Mouse (Mus musculus) midbrain, postnatal 0 days (tissue): ENCODE results near the gene Ackr3. TPM values are rescaled to one million over a fixed set of nuclear protein-coding genes. Genes with fewer than 3 reads are reported as not detected.
A peak's percentile ranks its signal among the peaks of the same experiment; 100 is the strongest.

ENCODE experiments used
- ATAC-seq: fragments of 200-750 bp; cut with Nextera tagmentation; 2 replicates; pipeline ENCODE4 v1.8.0; 2017; ENCODE audit warnings: moderate number of reproducible peaks, mild to moderate bottlenecking, moderate TSS enrichment, moderate library complexity; ENCODE audit not compliant: low FRiP score
- DNase-seq: peaks from one replicate; pipeline ENCODE4 v3.0.0-alpha.2; 2015; ENCODE audit warnings: low spot score
- H3K27ac ChIP-seq: fragments of 300-500 bp; sonication (generic); 2 replicates; pipeline ENCODE4 v1.5.1; 2014; ENCODE audit warnings: low read depth, mild to moderate bottlenecking, low read length, mixed read lengths
- H3K27me3 ChIP-seq: fragments of 300-500 bp; sonication (generic); 2 replicates; pipeline ENCODE4 v1.6.1; 2014; ENCODE audit warnings: low read length, control low read depth, mixed read lengths; ENCODE audit not compliant: insufficient read depth
- H3K36me3 ChIP-seq: fragments of 300-500 bp; sonication (generic); 2 replicates; pipeline ENCODE4 v1.6.1; 2014; ENCODE audit warnings: low read length, control low read depth, mixed read lengths; ENCODE audit not compliant: insufficient read depth
- H3K4me1 ChIP-seq: fragments of 300-500 bp; sonication (generic); 2 replicates; pipeline ENCODE4 v1.6.1; 2014; ENCODE audit warnings: mild to moderate bottlenecking, control low read depth, antibody characterized with exemption, low read length, mixed read lengths; ENCODE audit not compliant: insufficient read depth
- H3K4me2 ChIP-seq: fragments of 300-500 bp; sonication (generic); 2 replicates; pipeline ENCODE4 v1.6.1; 2014; ENCODE audit warnings: low read depth, mild to moderate bottlenecking, low read length, mixed read lengths; ENCODE audit not compliant: poor library complexity, severe bottlenecking
- H3K4me3 ChIP-seq: fragments of 300-500 bp; sonication (generic); 2 replicates; pipeline ENCODE4 v1.5.1; 2014; ENCODE audit warnings: low read depth, mild to moderate bottlenecking, low read length, moderate library complexity
- H3K9ac ChIP-seq: fragments of 300-500 bp; sonication (generic); replicated peaks from 2 replicates; pipeline ENCODE4 v1.6.1; 2014; ENCODE audit warnings: mild to moderate bottlenecking, low read length, moderate library complexity, mixed read lengths; ENCODE audit not compliant: poor library complexity, severe bottlenecking
- H3K9me3 ChIP-seq: fragments of 300-500 bp; sonication (generic); 2 replicates; pipeline ENCODE4 v1.6.1; 2016; ENCODE audit warnings: low read length, control low read depth
- CTCF ChIP-seq: IDR thresholded peaks from 2 replicates; pipeline ENCODE4 v1.5.1; 2016; ENCODE audit warnings: antibody characterized with exemption, mild to moderate bottlenecking
- WGBS: fragments of 180-500 bp; shearing (Covaris S2); extraction: QIAGEN DNeasy Blood & Tissue Kit; methylation state at CpG from one replicate; pipeline ENCODE4 v1.1.7; 2014; 5-methylcytosine and 5-hydroxymethylcytosine counted together
- polyA plus RNA-seq: library from polyadenylated mRNA; unstranded; fragments of >200 nt; fragmentation: Nextera tagmentation; extraction: Ambion mirVana; gene quantifications from 2 replicates; pipeline ENCODE4 v1.2.1, GENCODE M21; 2015
- total RNA-seq: library from RNA; depleted of rRNA; stranded (reverse); fragments of >200 nt; gene quantifications from 2 replicates; pipeline ENCODE4 v1.2.3, GENCODE M21; 2014; rRNA removed

Ackr3 gene
- total RNA-seq (7.9 and 9.6 TPM in 2 replicates), polyA plus RNA-seq (4.5 and 5.7 TPM in 2 replicates)

DNA sequence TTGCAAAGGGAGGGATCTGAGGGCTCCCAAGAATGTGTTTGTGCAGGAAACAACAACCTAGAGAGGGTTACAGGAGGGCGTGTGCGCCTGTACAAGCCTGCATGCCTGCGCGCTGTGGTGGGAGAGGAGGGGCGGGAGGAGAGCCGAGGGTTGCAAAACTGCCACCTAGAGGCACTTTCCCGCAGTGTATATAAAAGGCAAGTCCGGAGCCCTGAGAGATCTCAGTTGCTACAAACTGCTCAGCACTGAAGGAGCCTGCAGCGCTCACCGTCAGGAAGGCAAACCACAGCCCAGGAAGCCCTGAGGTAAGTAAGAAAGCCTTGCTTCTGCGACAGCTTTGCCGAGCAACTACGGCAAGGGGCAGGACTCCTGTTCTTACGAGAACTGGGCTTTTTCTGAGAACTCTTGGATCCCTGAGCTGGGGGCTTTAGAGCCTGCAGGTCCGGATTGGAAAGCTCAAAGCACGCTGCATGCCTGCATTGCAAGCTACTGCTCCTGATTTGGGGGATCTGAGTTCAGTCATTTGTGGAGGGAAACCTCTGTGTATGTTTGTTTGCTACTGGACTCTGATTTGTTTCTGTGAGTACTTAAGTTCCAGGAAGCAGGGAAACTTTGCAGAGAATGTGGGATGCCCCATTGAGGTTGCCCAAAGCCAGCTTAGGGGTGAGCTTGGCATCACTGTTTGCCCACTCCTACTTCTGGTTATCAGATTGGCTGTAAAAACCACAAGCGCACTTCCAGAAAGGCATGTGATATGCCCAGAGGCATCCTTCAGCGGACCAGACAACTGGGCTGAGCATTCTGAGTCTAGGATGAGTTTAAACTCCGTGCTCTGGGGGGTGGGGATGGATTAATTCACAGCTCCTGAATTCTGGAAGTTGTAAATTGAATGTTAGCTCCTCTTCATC is at the start of gene Ackr3:
Ackr3 (plus strand) TSS at position 198 of the 908 bp plus-strand sequence.
- ATAC-seq = peak; percentile 80
- no peaks in the 10 kb centered on the region for H3K36me3 ChIP-seq
- WGBS = 2% methylated on average over 19 of the region's 19 CpGs
- DNase-seq = peak; percentile 87
- H3K4me3 ChIP-seq = peak within 1 kb of the TSS; percentile 39
- no peaks in the 10 kb centered on the region for H3K9me3 ChIP-seq
- H3K27me3 ChIP-seq = peaks cover 6% of the 10 kb centered on the region
- H3K4me1 ChIP-seq = peaks cover 9% of the 10 kb centered on the region; the same call in 1 of the 2 replicates
- H3K9ac ChIP-seq = peak within 1 kb of the TSS; percentile 24; the same call in 1 of the 2 replicates
- TF ChIP-seq CTCF = peak; percentile 85
- 0 out of 2 replicates have a peak within 1 kb of the TSS, but pooled peaks have one; percentile 9 for H3K27ac ChIP-seq
- peak within 1 kb of the TSS; percentile 48 for H3K4me2 ChIP-seq

GRCm38 (mm10) chr1:90156589-90156988 is 47.2 kb upstream of the Ackr3 start:
- Histone ChIP-seq H3K27me3 (no peaks in the 10 kb centered on the region), H3K27ac (no peak overlapping the region), H3K9ac (no peak overlapping the region), H3K4me1 (peaks cover 3% of the 10 kb centered on the region; the same call in 1 of the 2 replicates), H3K36me3 (no peaks in the 10 kb centered on the region), H3K9me3 (no peaks in the 10 kb centered on the region), H3K4me2 (no peak overlapping the region), H3K4me3 (no peak overlapping the region)
- no peak for TF ChIP-seq CTCF
- DNase-seq (no peak), ATAC-seq (no peak)
- 70% methylated on average over 7 of the region's 7 CpGs for WGBS

DNA sequence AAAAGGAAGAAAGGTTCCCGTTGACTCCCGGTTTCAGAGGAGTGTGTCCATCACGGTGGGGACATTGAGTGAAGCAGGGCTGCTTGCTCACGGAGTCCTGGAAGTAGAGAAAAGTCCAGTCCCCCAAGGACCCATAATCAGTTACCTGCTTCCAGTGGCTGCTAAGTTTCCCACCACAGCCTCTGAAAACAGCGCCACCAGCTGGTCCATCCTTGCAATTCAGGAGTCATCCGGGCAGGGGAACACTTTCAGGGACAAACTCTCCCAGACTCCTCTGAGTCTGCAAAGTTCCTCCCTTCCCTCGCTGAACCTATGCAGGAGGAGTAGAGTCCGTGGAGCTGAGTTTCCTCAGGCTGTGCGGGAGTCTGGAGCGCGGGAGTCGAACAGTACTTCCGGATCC is 43.9 kb upstream of the Ackr3 start:
- no peak for ATAC-seq
- 39% methylated on average over 13 of the region's 13 CpGs for WGBS
- H3K9me3 ChIP-seq = no peaks in the 10 kb centered on the region
- TF ChIP-seq CTCF = peak; percentile 53
- no peaks in the 10 kb centered on the region for H3K36me3 ChIP-seq
- no peak overlapping the region for H3K4me3 ChIP-seq
- no peak overlapping the region for H3K27ac ChIP-seq
- no peak for DNase-seq
- no peaks in the 10 kb centered on the region for H3K4me1 ChIP-seq
- no peak overlapping the region for H3K4me2 ChIP-seq
- H3K27me3 ChIP-seq = no peaks in the 10 kb centered on the region
- H3K9ac ChIP-seq = no peak overlapping the region

GRCm38 (mm10) chr1:90161623-90162022 is 42.2 kb upstream of the Ackr3 start:
- no peak for TF ChIP-seq CTCF

GRCm38 (mm10) chr1:90162379-90162857 is 41.4 kb upstream of the Ackr3 start:
- H3K27me3 ChIP-seq = no peaks in the 10 kb centered on the region
- DNase-seq (peak; percentile 36), ATAC-seq (no peak)
- no peak overlapping the region for H3K9ac ChIP-seq
- no peaks in the 10 kb centered on the region for H3K9me3 ChIP-seq
- no peak for TF ChIP-seq CTCF
- H3K4me3 ChIP-seq = no peak overlapping the region
- no peaks in the 10 kb centered on the region for H3K4me1 ChIP-seq
- no peaks in the 10 kb centered on the region for H3K36me3 ChIP-seq
- H3K4me2 ChIP-seq = no peak overlapping the region
- WGBS = 66% methylated on average over 13 of the region's 13 CpGs
- H3K27ac ChIP-seq = no peak overlapping the region

More at GRCm38 (mm10) chr1:90161623-90162022, 42.2 kb upstream of the Ackr3 start:
- H3K27me3 ChIP-seq = no peaks in the 10 kb centered on the region
- 84% methylated on average over 6 of the region's 6 CpGs for WGBS
- no peaks in the 10 kb centered on the region for H3K4me1 ChIP-seq
- no peak overlapping the region for H3K27ac ChIP-seq
- no peak overlapping the region for H3K9ac ChIP-seq
- no peak for ATAC-seq
- H3K9me3 ChIP-seq = no peaks in the 10 kb centered on the region
- no peak overlapping the region for H3K4me2 ChIP-seq
- H3K36me3 ChIP-seq = no peaks in the 10 kb centered on the region
- DNase-seq = no peak
- no peak overlapping the region for H3K4me3 ChIP-seq

DNA sequence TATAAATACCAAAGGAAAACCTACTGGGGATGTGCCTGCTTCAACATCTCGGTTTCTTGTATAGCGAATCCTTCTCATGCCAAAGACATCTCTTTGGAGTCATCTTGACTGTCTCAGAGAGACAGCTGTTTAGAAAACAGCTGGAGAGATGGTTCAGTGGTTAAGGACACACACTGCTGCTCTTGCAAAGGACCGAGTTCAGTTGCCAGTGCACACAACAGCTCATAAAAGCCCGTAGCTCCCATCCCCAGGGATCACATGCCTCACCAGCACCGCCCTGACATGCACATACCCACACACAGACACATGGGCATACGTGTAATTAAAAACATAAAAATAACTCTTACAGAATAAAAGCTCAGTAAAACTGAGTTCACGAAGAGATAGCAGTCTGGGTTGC is 40.6 kb upstream of the Ackr3 start:
- DNase-seq (no peak), ATAC-seq (no peak)
- no peaks in the 10 kb centered on the region for H3K36me3 ChIP-seq
- H3K9me3 ChIP-seq = no peaks in the 10 kb centered on the region
- no peak overlapping the region for H3K27ac ChIP-seq
- TF ChIP-seq CTCF = no peak
- 83% methylated on average over 7 of the region's 7 CpGs for WGBS
- H3K4me2 ChIP-seq = no peak overlapping the region
- H3K4me1 ChIP-seq = no peaks in the 10 kb centered on the region
- no peak overlapping the region for H3K4me3 ChIP-seq
- H3K9ac ChIP-seq = no peak overlapping the region
- H3K27me3 ChIP-seq = no peaks in the 10 kb centered on the region
